Mouse (Mus musculus) liver, embryonic 16.5 days (tissue): ENCODE data around the gene 9130230L23Rik. TPM values are rescaled to one million over a fixed set of nuclear protein-coding genes. Genes with fewer than 3 reads are reported as not detected.
"Not testable (repeated sequence)": the region's sequence is repeated elsewhere in the genome, so short reads cannot be mapped to it uniquely, and the experiment has no call there.

ENCODE experiments used
- ATAC-seq: fragments of 200-750 bp; cut with Nextera tagmentation; 2 replicates; pipeline ENCODE4 v1.8.0; 2017; ENCODE audit warnings: low read depth, mild to moderate bottlenecking, moderate number of reproducible peaks, moderate library complexity
- H3K27ac ChIP-seq: fragments of 300-500 bp; sonication (generic); 2 replicates; pipeline ENCODE4 v1.5.1; 2014; ENCODE audit warnings: mild to moderate bottlenecking, low read length
- H3K27me3 ChIP-seq: fragments of 300-500 bp; sonication (generic); 2 replicates; pipeline ENCODE4 v1.6.1; 2014; ENCODE audit warnings: low read depth, low read length, mixed read lengths; ENCODE audit not compliant: control insufficient read depth, insufficient read depth
- H3K36me3 ChIP-seq: fragments of 300-500 bp; sonication (generic); 2 replicates; pipeline ENCODE4 v1.6.1; 2014; ENCODE audit warnings: mild to moderate bottlenecking; ENCODE audit not compliant: control insufficient read depth, insufficient read depth
- H3K4me1 ChIP-seq: fragments of 300-500 bp; sonication (generic); 2 replicates; pipeline ENCODE4 v1.6.1; 2014; ENCODE audit warnings: low read depth, low read length, mixed read lengths; ENCODE audit not compliant: control insufficient read depth
- H3K4me2 ChIP-seq: fragments of 300-500 bp; sonication (generic); 2 replicates; pipeline ENCODE4 v1.6.1; 2014; ENCODE audit warnings: low read depth, low read length, mixed read lengths
- H3K4me3 ChIP-seq: fragments of 300-500 bp; sonication (generic); 2 replicates; pipeline ENCODE4 v1.5.1; 2014; ENCODE audit warnings: low read depth, mild to moderate bottlenecking, low read length
- H3K9ac ChIP-seq: fragments of 300-500 bp; sonication (generic); 2 replicates; pipeline ENCODE4 v1.6.1; 2014; ENCODE audit warnings: low read depth, low read length
- H3K9me3 ChIP-seq: fragments of 300-500 bp; sonication (generic); replicated peaks from 2 replicates; pipeline ENCODE4 v1.6.1; 2016; ENCODE audit warnings: low read length; ENCODE audit not compliant: control insufficient read depth
- WGBS: fragments of 180-500 bp; shearing (Covaris S2); extraction: QIAGEN DNeasy Blood & Tissue Kit; methylation state at CpG from one replicate; pipeline ENCODE4 v1.1.7; 2014; ENCODE audit not compliant: insufficient replicate concordance; 5-methylcytosine and 5-hydroxymethylcytosine counted together
- polyA plus RNA-seq: library from polyadenylated mRNA; unstranded; fragments of >200 nt; fragmentation: Nextera tagmentation; extraction: Ambion mirVana; gene quantifications from 2 replicates; pipeline ENCODE4 v1.2.1, GENCODE M21; 2015

The 9130230L23Rik gene
- polyA plus RNA-seq, 1 experiment from 2014 or later, result 0.24 TPM

DNA sequence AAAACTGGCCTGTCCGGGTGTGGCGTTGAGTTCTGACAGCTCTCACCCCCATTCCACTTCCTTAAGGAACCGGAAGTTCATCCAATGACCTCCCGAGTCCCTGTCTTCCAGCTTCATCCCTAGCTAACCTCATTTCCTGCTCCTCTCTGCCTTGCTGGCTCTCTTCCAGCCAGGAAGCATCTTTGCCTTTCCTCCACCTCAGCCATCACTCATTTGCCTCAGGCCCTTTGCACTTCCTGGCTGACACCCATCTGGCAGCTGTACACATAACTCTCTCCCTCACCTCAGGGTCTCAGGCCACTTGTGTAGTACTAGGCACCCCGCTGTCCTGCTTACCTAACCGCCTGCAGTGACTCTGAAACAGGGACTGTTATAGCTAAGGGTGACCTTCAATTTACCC, 9.4 kb downstream of the 9130230L23Rik start:
- Histone ChIP-seq H3K9me3 (no peaks in the 10 kb centered on the region), H3K4me3 (no peak overlapping the region), H3K4me1 (no peaks in the 10 kb centered on the region), H3K36me3 (no peaks in the 10 kb centered on the region), H3K27me3 (no peaks in the 10 kb centered on the region), H3K9ac (no peak overlapping the region), H3K4me2 (no peak overlapping the region), H3K27ac (no peak overlapping the region)
- ATAC-seq, result no peak
- WGBS, result 54% methylated on average over 6 of the region's 6 CpGs

DNA sequence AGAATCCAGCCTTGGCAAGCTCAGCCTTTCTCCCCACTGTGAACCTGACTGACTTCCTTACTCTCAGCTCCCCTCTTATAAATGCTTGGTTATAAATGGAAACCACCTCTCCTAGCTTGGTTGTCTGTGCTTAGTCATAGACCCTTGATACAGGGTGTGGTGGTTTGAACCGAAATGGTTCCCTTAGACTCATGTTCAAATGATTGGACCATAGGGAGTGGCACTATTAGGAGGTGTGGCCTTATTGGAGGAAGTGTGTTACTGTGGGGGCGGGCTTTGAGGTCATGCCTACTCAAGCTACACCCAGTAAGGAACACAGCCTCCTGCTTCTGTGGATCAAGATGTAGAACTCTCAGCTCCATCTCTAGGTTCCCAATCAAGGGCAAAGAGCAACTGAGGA, 12.9 kb downstream of the 9130230L23Rik start:
- ATAC-seq, result no peak
- WGBS, result 30% methylated on average over 2 of the region's 2 CpGs
- H3K36me3 ChIP-seq, result no peaks in the 10 kb centered on the region

DNA sequence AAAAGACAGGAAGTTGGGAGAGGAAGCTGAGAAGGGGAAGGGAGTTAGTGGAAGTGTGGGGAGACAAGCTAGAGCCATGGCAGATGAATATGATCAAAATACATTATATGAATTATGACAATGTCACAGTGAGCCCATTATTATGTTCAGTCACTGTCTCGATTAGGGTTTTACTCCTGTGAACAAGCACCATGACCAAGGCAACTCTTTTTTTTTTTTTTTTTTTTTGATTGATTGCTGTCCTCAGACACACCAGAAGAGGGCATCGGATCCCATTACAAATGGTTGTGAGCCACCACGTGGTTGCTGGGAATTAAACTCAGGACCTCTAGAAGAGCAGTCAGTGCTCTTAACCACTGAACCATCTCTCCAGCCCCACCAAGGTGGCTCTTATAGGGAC, 17.1 kb downstream of the 9130230L23Rik start:
- H3K4me3 ChIP-seq, ATAC-seq, H3K27me3 ChIP-seq, H3K27ac ChIP-seq, H3K9ac ChIP-seq, H3K4me1 ChIP-seq, H3K36me3 ChIP-seq, H3K9me3 ChIP-seq, H3K4me2 ChIP-seq: not testable (repeated sequence)
- WGBS, result 52% methylated on average over 3 of the region's 3 CpGs

More for the DNA sequence above, 12.9 kb downstream of the 9130230L23Rik start:
- Histone ChIP-seq H3K27me3 (no peaks in the 10 kb centered on the region), H3K4me3 (no peak overlapping the region), H3K9me3 (no peaks in the 10 kb centered on the region), H3K27ac (no peak overlapping the region), H3K4me2 (no peak overlapping the region), H3K4me1 (no peaks in the 10 kb centered on the region; the same call in 1 of the 2 replicates), H3K9ac (no peak overlapping the region)

DNA sequence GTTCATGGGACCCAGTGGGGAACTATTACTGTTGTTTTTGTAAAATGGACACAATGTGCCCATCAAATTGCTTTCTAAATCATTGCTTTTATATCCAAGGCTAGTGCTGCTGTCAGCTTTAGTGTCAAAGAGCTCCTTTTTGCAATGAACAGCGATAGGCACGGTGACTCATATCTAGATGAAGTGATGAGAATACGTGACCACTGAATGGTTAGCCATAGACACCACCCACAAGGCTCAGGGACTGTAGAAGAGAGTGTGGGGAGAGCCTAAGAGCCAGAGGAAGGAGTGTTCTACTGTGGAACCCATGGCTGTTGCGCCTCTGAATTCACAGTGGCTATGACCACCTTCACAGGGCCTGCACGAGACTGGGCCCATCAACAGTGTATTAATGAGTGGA, 17.7 kb downstream of the 9130230L23Rik start:
- Histone ChIP-seq H3K27me3 (no peaks in the 10 kb centered on the region), H3K4me2 (no peak overlapping the region), H3K9me3 (no peaks in the 10 kb centered on the region), H3K27ac (no peak overlapping the region), H3K9ac (no peak overlapping the region), H3K36me3 (no peaks in the 10 kb centered on the region), H3K4me3 (no peak overlapping the region), H3K4me1 (no peaks in the 10 kb centered on the region; the same call in 1 of the 2 replicates)
- no peak for ATAC-seq
- WGBS, result 66% methylated on average over 5 of the region's 5 CpGs

- no peak overlapping the region for H3K27ac ChIP-seq
- H3K4me3 ChIP-seq, result no peak overlapping the region
- H3K27me3 ChIP-seq, result no peaks in the 10 kb centered on the region
- no peaks in the 10 kb centered on the region for H3K36me3 ChIP-seq
- no peaks in the 10 kb centered on the region for H3K9me3 ChIP-seq
- no peak overlapping the region for H3K9ac ChIP-seq
- H3K4me2 ChIP-seq, result no peak overlapping the region
- ATAC-seq, result no peak
- H3K4me1 ChIP-seq, result no peaks in the 10 kb centered on the region
- WGBS, result 78% methylated on average over 13 of the region's 13 CpGs
Observed at GRCm38 (mm10) chr5:65975731-65976130, 28.4 kb downstream of the 9130230L23Rik start.

GRCm38 (mm10) chr5:65973189-65973588, 30.9 kb downstream of the 9130230L23Rik start:
- Histone ChIP-seq H3K4me3 (no peak overlapping the region), H3K36me3 (no peaks in the 10 kb centered on the region), H3K27ac (no peak overlapping the region), H3K9ac (no peak overlapping the region), H3K9me3 (no peaks in the 10 kb centered on the region), H3K27me3 (no peaks in the 10 kb centered on the region), H3K4me2 (no peak overlapping the region), H3K4me1 (no peaks in the 10 kb centered on the region)
- ATAC-seq, result no peak
- WGBS, result 38% methylated on average over 2 of the region's 2 CpGs

DNA sequence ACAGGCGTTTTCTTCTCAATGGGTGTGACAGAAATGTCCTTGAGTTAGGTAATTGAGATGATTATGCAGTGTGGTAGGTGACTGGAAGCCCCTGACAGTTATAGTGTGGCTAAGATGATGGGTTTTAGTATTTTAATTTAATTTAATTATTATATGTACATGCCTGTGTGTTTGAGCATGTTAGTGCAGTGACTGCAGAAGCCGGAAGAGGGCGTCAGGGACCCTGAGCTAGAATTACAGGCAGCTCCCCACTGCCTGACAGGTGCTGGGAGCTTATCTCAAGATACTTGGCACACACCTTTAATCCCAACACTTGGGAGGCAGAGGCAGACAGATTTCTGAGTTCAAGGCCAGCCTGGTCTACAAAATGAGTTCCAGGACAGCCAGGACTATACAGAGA, 36.1 kb downstream of the 9130230L23Rik start:
- WGBS, result 79% methylated on average over 3 of the region's 3 CpGs
- Histone ChIP-seq H3K4me1 (no peaks in the 10 kb centered on the region), H3K4me2 (no peak overlapping the region), H3K9ac (no peak overlapping the region), H3K4me3 (no peak overlapping the region), H3K27ac (no peak overlapping the region), H3K27me3 (no peaks in the 10 kb centered on the region), H3K36me3 (no peaks in the 10 kb centered on the region), H3K9me3 (no peaks in the 10 kb centered on the region)
- no peak for ATAC-seq

DNA sequence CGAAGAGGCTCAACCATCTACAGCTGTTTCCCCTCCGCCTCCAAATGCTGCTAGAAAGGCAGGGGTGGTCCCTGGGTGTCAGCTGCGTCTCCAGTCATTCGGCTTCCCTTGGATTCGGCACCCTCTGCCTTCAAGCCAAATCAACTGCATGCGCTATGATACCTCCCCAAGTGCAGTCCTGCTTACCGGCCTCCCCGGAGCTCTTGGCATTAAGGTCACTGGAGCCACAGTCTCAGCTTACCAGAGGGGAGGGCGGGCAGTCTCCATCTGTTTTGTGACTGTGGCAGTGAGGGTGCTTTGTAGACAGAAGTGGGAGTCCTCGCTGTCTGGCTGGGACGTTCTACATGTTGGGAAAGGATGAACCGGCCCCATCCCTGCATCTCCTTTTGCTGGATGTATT, 37.0 kb downstream of the 9130230L23Rik start:
- 59% methylated on average over 12 of the region's 12 CpGs for WGBS
- Histone ChIP-seq H3K27me3 (no peaks in the 10 kb centered on the region), H3K27ac (no peak overlapping the region), H3K4me2 (no peak overlapping the region), H3K4me3 (no peak overlapping the region), H3K36me3 (no peaks in the 10 kb centered on the region), H3K9me3 (no peaks in the 10 kb centered on the region), H3K4me1 (no peaks in the 10 kb centered on the region), H3K9ac (no peak overlapping the region)
- no peak for ATAC-seq

- WGBS, result 63% methylated on average over 7 of the region's 7 CpGs
- no peak for ATAC-seq
Observed at GRCm38 (mm10) chr5:65965771-65966279, 38.3 kb downstream of the 9130230L23Rik start.

More at GRCm38 (mm10) chr5:65965771-65966279, 38.3 kb downstream of the 9130230L23Rik start:
- no peak overlapping the region for H3K27ac ChIP-seq
- H3K4me2 ChIP-seq, result no peak overlapping the region
- H3K4me1 ChIP-seq, result no peaks in the 10 kb centered on the region
- no peaks in the 10 kb centered on the region for H3K27me3 ChIP-seq
- H3K9me3 ChIP-seq, result no peaks in the 10 kb centered on the region
- H3K4me3 ChIP-seq, result no peak overlapping the region
- no peaks in the 10 kb centered on the region for H3K36me3 ChIP-seq
- H3K9ac ChIP-seq, result no peak overlapping the region
